Mouse (Mus musculus) spleen, adult 2 months (tissue): Measurements from ENCODE around the gene Pde1c.

ENCODE experiments used
- CTCF ChIP-seq: fragments of 200-500 bp; IDR thresholded peaks from 2 replicates; pipeline ENCODE4 v1.5.1; 2011; ENCODE audit warnings: mild to moderate bottlenecking, inconsistent platforms; ENCODE audit not compliant: insufficient read depth, insufficient read length, insufficient replicate concordance; ENCODE audit errors: extremely low read depth
- POLR2A ChIP-seq: fragments of 200-500 bp; IDR thresholded peaks from 2 replicates; pipeline ENCODE4 v1.6.1; 2011; ENCODE audit warnings: low read depth, low read length, inconsistent platforms

- TF ChIP-seq CTCF (no peak), POLR2A (no peak)
These were observed 10.7 kb upstream of the Pde1c start for GRCm38 (mm10) chr6:56579568-56579967.
